Mouse (Mus musculus): ENCODE data around the gene Slc7a6os.

DNA sequence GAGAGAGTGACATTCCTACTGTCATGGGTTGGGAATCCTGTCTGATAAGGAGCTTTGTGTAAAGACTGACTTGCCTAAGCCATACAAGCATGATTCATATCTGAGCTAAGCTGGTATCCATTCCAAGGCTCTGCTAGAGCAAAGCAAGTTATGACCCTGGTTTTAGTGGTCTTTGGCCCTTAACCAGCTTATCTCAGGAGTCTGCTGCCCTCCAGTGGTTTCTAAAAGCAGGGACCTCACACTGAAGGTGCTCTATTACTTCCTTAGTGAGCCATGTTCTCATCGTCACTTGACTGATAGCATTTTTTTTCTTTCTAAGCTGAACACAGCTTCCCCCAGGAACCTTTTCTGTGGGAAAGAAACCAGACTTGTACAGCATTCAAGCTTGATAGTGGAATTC is 12.0 kb downstream of the Slc7a6os start:
- TF ChIP-seq POLR2A (IDR thresholded peaks at IDR 0.05; ENCODE audit: borderline replicate concordance, extremely low read depth, low read depth, low read length) (no peak), CTCF (IDR thresholded peaks at IDR 0.05; ENCODE audit: insufficient read depth, low read length) (peak; percentile 42; the same call in 1 of the 2 replicates)
